Mouse (Mus musculus) adrenal gland (tissue): ENCODE results near the gene Erg.

Source experiments
- intact Hi-C: fragments of 180-260 bp; cut with DNase I; formaldehyde crosslinking; loops from one replicate; pipeline ENCODE4 v1.15.1; 2025

Gene Erg

DNA sequence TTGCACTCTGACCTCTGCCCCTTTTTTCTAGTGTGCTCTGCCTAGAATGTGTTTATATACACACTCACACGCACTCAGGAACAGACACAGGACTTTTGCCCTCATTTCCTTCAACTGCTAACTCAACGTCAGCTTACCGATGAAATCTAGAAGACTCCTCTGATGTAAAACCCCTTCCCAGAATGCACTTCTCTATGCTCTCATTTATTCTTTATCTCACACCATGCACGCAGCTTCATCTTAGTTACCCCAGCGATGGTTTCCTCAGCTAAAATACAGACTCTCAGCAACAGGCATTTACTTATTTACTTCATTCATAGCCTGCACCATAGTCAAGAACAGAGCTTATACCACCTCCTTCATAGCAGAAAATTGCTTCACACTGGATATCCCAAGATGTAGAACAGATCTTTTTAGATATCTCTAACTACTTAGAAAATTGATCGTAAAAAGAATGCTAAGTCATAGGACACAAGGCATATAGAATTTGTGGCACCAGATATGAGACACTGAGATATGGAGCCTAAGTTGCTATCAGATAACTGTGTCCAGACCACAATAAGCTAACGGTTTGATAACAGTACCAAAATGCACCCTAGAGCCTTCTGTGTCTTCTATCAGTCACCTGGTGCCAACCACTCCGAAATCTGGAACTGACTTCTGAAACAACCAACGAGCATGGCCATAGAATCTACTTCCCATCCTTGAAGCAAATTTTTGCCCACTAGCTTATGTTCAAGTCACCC is 98.6 kb downstream of the Erg start:
- intact Hi-C loops, result no loop called here

DNA sequence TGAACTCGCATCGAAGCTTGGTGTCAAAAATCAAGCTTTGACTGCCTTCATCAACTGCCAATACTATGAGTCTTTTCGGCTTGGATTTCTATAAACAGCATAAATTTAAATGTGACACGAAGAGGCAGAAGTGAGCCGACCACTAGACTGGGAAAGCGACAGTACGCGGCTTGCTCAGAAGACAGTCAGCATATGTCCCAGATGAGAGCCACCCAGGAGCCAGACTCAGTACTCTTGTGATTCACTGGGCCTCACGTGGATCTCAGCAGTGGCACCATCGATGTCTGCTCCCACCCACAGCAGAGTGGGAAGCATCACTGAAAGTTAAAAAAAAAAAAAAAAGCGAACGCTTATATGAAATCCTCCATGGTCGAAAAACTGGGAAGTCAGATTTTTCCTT is 105.2 kb downstream of the Erg start:
- intact Hi-C loops, result no loop called here

GRCm38 (mm10) chr16:95478558-95478957 is 107.8 kb downstream of the Erg start:
- intact Hi-C loops, result no loop called here

GRCm38 (mm10) chr16:95475041-95475440 is 111.4 kb downstream of the Erg start:
- intact Hi-C loops, result no loop called here

GRCm38 (mm10) chr16:95473946-95474345 is 112.4 kb downstream of the Erg start:
- intact Hi-C loops, result no loop called here

DNA sequence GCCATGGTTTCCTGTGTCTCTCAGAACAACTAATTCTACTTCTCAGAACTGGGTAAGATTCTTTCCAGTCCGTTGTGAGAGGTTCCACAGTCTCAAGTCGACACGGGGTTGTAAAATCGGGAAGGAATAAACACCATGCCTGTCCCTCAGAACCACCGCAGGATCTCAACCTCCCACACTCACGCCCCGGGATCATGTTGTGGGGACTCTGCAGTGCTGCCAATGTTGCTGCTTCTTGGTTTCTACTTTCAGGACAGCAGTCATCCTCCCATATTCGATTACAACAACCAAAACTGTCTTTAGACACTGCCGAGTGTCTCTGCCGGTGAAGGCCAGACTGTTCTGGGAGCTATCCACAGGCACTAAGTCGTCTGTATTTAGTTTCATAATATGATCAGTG is 113.6 kb downstream of the Erg start:
- intact Hi-C loops, result no loop called here

DNA sequence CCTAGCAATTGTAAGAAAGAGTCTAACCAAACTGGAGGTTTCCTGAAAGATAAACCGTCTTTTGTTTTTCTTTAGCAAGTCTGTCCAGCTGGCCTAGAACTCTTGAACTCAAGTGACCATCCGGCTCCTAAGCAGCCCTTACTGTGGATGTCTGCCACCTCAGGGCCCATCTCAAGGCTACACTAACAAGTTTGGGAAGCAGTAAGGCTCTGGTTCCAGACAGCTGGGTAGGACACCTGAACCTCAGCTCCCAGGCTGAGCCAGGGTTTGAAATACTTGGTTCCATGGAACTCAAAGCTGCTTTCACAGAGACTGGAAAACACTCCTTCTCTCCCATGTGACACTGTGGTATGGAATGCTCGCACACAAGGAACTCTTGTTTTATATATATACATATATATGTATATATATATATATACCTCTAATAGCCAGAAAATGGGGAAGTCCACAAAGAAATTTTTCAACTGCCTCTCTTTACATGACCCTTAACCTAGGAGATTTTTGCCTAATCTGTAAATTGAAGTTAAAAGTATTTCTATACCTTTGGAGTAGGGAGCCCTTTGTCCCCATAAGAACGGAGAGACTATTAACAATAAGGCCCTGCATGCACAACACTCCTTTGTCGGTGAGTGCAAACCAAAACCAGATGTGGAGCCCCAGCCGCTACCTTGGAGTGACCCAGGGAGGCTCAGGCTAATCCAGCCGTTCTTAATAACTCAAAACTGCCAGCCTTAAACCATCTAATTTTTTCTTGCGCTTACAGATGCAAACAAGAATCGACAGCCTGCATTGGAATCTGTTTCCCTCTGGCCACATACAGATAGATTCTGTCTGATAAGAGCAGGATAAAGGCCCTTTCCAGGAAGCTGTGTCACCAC is 116.9 kb downstream of the Erg start:
- intact Hi-C loops, result loop anchor here (5.0 to 10.0 kb wide), 2 partner anchors 103 to 495 kb away; no protein-coding TSS in a partner anchor

GRCm38 (mm10) chr16:95467893-95468292 is 118.5 kb downstream of the Erg start:
- intact Hi-C loops, result loop anchor here (5.0 to 10.0 kb wide), 2 partner anchors 104 to 497 kb away; no protein-coding TSS in a partner anchor

GRCm38 (mm10) chr16:95466548-95466947 is 119.8 kb downstream of the Erg start:
- intact Hi-C loops, result loop anchor here (5.0 to 10.0 kb wide), 2 partner anchors 106 to 498 kb away; no protein-coding TSS in a partner anchor

- intact Hi-C loops, result loop anchor here (5.0 to 10.0 kb wide), 2 partner anchors 108 to 500 kb away; no protein-coding TSS in a partner anchor
These were observed 121.8 kb downstream of the Erg start for GRCm38 (mm10) chr16:95464609-95465008.

GRCm38 (mm10) chr16:95463796-95464195 is 122.6 kb downstream of the Erg start:
- intact Hi-C loops, result loop anchor here (10.0 kb wide), 1 partner anchor 501 kb away; no protein-coding TSS in a partner anchor

DNA sequence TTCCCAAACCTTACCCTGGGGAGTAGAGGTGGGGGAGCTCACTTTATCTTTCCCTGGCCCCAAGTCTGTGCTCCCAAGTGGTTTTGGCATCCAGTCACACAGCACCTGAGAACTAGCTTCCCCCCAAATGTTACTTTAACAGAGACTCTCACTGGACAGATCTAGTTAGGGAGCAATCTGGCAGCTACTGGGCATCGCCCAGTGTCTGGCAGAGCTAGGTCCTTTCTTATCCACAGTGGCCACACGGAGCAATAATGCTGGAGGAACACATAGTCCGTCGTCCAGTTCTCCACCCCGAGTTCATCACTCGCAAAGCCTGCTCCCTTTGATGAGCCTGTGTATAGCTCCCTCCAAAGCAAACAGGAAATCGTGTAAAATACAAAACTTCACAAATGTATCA is 124.5 kb downstream of the Erg start:
- intact Hi-C loops, result loop anchor here (10.0 kb wide), 1 partner anchor 503 kb away; no protein-coding TSS in a partner anchor

- intact Hi-C loops, result loop anchor here (10.0 kb wide), 1 partner anchor 504 kb away; no protein-coding TSS in a partner anchor
These were observed 126.1 kb downstream of the Erg start for GRCm38 (mm10) chr16:95460336-95460735.

- intact Hi-C loops, result no loop called here
These were observed 127.1 kb downstream of the Erg start for GRCm38 (mm10) chr16:95459325-95459691.

- intact Hi-C loops, result no loop called here
These were observed 127.6 kb downstream of the Erg start for GRCm38 (mm10) chr16:95458590-95459324.

GRCm38 (mm10) chr16:95457006-95457405 is 129.4 kb downstream of the Erg start:
- intact Hi-C loops, result no loop called here

DNA sequence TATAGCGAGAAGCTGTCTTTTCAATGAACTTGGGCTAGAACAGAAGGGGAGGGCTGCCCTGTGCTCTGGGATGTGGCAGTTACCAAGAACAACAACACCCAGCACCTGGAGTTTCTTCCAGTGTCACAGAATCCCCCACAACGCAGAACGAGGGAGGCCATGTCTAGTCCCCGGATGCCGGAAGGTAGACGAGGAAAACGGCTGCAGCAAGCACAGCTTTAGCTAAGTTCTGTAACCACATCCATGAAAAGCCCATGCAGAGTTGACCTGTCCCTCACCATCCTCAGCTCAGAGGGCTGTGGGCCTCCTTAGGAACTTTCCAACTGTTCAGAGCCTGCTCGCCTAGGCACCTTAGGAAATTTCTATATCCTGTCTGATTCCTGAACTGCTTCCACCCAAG is 130.5 kb downstream of the Erg start:
- intact Hi-C loops, result no loop called here

DNA sequence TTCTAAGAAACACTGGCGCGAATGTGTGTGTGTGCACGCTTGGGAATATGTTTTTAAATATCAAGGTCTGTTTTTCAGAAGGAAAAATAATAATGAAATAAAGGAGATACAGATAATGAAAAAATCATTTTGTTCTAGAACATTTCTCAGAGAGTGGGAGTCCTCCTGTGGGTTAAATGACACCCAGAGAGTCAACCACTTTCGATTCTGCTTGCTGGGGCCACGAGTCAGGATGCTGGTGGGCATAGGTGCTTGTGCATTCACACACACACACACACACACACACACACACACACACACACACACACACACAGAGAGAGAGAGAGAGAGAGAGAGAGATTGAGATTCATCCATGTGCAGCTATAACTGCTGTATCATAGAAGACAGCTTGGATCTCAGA is 130.9 kb downstream of the Erg start:
- intact Hi-C loops, result no loop called here

- intact Hi-C loops, result no loop called here
These were observed 134.0 kb downstream of the Erg start for GRCm38 (mm10) chr16:95452411-95452810.

- intact Hi-C loops, result no loop called here
These were observed 137.1 kb downstream of the Erg start for GRCm38 (mm10) chr16:95449361-95449725.

- intact Hi-C loops, result no loop called here
These were observed 137.6 kb downstream of the Erg start for GRCm38 (mm10) chr16:95448643-95449360.
